Mouse (Mus musculus) kidney, postnatal 36 days (tissue): ENCODE measurements at regions not wholly inside any gene's neighbourhood (a gene's known extent, or its start where the extent isn't known, plus 50 kb on each side); places are given as distances from the start of the nearest gene placed in this dataset.
A peak's percentile ranks its signal among the peaks of the same experiment; 100 is the strongest.
"Not testable (repeated sequence)": the region's sequence is repeated elsewhere in the genome, so short reads cannot be mapped to it uniquely, and the experiment has no call there.

Source experiments
- DNase-seq, 2 experiments: peaks; one replicate each; pipeline ENCODE4 v3.0.0; 2021 to 2022; ENCODE audit warnings: mixed read lengths in 2 of 2

DNA sequence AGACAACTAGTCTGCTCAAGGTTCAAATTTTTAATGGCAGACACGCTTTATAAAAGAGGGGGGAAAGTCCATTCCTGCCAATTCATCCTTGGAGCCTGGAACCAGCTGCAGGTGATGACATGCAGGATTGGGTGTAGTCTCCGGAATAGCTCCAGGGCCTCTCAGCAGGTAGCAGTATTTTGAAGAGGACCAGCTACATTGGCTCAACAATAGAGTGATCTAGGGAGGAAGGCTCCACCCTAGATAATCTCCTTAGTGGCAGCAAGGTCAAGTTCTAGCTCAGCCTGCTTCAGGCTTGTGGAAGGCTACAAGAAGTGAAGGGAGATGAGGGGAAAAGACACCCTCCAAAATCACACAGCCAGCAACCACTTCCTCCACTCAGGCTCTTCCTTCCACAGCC, 1405.1 kb downstream of the 4930444P10Rik start:
- DNase-seq, result not testable (repeated sequence)

GRCm38 (mm10) chr1:14686172-14686571, 1407.0 kb downstream of the 4930444P10Rik start:
- no peak for DNase-seq

DNA sequence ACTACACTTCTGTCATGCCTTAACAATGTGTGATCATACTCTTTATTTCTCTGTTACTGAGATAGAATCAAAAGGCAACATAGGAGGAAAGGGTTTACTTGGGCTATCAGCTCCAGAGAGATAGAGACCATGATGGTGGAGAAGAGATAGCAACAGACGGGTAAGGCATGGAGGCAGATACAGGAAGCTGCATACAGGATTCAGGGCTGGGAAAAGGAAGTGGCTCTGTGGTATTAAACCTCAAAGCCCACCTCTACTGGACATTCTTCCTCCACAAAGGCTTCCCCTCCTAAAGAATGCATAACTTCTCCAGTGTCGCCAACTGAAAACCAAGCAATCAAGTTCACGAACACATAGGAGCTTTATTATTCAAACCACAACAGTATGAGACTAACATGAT, 1412.7 kb downstream of the 4930444P10Rik start:
- no peak for DNase-seq

DNA sequence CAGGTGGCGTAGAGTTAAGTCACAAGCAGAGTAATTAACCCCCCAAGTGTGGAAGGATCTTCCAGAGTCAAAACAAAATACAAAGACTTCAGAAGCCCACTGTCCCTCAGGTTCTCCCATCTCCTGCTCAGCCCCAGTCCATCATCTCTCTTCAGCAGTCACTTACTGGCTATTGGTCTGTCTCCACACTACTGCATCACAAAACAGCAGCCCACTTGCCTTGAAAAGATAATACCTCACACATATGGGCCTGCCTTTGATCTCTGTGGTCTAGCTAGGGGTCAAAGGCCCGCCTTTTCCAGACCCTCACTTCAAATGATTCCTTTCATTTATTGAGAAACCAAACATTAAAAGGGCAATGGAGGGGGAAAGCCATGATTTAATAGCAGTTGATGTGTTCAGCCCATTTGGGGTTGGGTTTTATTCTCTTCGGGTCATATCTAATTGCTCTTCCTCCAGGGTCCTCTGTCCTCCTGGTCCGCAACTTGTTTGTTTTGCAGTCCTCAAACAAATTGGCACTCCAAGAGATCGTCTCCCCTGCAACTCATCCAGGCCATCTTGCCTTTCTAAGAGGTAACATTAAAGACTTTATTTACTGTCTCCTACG, 1420.6 kb downstream of the 4930444P10Rik start:
- no peak for DNase-seq

DNA sequence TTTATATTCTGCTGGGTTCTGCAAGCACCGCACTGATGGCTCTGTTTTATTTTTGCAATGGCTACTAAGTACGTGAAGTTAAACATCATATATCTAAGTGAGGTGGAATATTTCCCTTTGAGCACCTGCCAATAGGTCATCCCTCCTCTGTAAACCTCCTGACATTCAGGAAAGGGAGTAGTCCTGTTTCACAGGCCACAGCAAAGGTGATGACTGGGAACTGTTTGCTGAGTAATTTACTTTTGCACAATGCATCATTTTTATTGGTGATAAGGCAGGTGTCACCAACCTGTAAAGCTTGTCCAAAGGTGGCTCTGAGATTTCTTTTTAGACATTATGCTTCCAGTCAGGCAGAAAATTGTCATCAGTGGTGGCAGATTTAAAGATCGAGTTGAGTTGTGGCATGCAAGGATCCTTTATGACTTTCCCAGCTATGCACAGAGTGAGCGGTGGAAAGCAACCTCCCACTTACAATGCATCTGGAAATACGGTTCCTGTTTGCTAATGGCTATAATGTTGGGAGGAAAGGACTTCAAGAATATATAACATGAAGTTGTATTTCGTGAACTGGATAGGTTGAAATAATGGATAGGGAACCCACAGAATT, 1430.3 kb downstream of the 4930444P10Rik start:
- no peak for DNase-seq

GRCm38 (mm10) chr1:14661854-14662253, 1431.3 kb downstream of the 4930444P10Rik start:
- DNase-seq, result no peak

DNA sequence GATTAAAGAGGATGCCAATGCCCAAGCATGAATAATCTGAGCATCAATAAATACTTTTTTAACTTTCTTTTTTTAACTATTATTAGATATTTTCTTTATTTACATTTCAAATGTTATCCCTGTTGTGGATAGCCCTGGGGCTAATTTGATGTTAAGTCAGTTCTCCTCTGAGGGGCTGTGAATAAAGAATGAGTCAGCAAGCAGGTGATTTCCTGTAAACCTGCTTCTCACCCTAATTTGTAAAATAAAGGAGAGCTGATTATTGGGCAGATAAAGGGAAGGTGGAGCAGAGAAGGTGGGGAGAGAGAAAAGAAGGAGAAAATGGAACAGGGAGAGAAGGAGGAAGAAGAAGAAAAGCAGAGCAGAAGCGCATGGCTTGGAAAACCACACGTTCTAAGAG, 1442.8 kb downstream of the 4930444P10Rik start:
- DNase-seq, result no peak

DNA sequence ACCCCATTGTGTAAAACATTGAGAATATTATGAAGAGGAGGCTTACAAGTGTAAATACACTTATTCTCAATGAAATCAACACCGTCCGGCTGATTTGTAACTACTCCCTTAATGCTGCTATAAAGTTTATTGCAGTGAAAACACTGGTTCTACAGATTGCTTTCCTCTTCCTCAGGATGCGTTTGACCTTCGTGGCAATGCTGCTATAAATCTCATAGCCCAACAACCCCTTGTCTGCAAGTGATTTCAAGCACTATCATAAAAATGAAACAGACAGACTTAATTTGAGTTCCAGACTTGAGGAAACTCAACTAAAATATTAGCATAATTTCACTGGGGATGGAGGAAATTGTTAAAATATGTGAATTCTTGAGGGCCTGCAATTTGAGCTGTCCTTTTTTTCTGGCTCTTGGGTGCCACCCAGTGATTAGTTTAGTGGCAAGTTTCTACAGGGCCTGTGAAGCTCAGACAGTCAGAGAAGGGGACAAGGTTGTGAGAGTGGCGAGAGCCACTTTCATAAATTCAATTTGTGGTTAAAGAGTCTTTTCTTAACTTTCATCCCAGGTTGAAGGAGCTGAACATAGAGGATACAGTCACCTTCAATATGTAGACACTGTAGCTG, 1457.4 kb downstream of the 4930444P10Rik start:
- peak in 1 of 2 experiments; percentile 36 for DNase-seq

GRCm38 (mm10) chr1:14631994-14632393, 1461.1 kb downstream of the 4930444P10Rik start:
- DNase-seq, result no peak

GRCm38 (mm10) chr1:14627204-14627603, 1465.9 kb downstream of the 4930444P10Rik start:
- no peak for DNase-seq

DNA sequence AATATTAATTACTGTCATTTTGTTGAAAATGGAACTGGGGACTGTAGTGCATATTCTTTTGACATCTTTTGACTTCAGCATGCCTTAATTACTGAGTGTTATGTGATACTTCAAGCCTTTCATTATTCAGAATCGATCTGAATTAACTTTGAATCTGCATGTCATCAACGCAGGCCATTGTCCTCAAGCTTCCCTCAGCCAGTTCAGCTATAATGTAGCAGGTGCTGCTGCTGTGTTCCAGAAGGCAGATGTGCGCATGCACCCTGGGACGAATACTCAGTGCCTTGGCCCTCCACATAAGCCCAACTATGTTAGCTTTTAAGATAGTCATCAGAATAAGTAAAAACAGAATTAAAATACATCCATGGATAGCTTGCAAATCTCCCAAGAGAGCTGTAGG, 1466.4 kb downstream of the 4930444P10Rik start:
- no peak for DNase-seq

DNA sequence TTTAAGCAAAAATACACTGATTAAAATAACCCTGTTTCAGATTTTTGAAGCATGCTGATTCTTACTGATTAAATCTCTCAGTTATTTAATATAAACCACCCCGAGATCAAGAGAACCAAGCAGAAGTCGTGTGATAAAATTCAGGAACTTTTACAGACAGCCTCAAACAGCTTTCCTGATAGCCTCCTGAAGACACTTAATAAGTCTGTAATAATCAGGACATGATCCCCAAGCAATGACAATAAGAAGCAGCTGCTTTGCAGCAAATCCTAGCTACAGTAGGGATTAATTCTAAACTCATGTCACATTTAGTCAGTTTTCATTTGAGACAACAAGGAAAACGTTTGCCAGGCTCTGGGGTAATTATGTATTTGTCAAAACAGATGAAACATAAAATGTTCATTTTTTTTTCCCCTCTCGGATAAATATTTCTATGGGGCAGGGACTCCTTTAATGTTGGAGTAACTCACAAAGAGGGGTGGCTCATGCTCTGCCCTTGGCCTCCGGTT, 1472.1 kb downstream of the 4930444P10Rik start:
- DNase-seq, result no peak

GRCm38 (mm10) chr1:14613232-14613894, 1479.8 kb downstream of the 4930444P10Rik start:
- DNase-seq, result no peak

- DNase-seq, result no peak
These were observed 1484.1 kb downstream of the 4930444P10Rik start for GRCm38 (mm10) chr1:14609054-14609453.

- DNase-seq, result no peak
These were observed 1497.2 kb downstream of the 4930444P10Rik start for GRCm38 (mm10) chr1:14595961-14596360.

GRCm38 (mm10) chr1:14589905-14590304, 1503.2 kb downstream of the 4930444P10Rik start:
- DNase-seq, result no peak

DNA sequence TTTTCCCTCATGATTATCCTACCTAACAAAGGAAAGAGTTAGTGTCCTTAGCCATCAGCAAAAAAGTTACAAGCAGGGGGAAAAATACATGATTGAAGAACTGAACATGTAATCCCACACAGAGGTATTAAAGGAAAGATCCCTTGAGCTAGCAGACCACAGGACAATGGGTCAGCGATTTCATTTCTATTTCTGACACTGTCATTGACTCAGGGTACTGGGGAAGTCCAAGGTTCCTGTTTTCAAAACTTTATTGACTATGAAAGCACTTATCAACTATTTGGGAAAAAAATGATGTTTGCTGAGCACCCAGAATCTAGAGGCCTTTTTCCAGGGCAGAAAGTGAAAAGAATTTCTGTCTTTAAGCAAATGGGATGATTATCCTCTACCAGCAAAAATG, 1513.7 kb downstream of the 4930444P10Rik start:
- no peak for DNase-seq

GRCm38 (mm10) chr1:14576263-14576662, 1516.9 kb downstream of the 4930444P10Rik start:
- DNase-seq, result no peak

DNA sequence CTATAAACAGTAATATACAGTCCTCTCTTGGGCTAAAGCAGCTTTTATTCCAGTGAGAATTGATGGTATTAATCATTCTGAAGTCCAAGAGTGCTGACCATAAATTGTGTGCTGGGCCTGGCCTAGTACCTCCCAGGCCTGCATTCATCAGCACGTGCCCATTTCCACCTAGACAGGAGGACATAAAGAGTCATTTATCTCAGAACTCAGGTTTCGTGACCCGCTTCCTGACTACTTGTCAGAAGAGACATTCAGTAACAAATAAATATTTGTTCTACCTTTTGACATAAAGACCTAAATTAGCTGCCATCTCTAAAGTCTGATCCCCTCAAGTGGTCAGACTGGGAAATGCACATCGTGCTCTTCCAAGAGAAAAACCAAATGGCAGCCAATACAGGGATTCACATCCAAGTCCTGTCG, 1522.6 kb downstream of the 4930444P10Rik start:
- DNase-seq, result peak in 1 of 2 experiments; percentile 31

DNA sequence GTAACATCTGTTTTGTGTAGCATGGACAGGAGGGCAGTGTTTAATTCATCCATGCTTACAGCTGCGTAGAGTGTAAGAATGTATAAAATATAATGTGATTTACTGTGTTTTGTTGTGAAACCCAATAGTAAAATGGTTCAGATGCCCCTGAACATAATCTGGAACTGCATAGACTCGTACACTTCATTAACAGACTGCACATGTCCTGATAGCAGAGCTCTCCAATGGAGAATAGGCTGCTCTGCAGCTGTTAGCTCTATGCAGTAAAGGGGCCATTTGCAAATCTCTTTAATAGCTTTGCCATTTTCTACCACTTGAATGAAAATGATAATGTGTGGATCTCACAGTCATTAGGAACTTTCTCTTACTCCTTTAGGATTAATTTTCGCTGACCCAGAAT, 1523.0 kb downstream of the 4930444P10Rik start:
- DNase-seq, result no peak

DNA sequence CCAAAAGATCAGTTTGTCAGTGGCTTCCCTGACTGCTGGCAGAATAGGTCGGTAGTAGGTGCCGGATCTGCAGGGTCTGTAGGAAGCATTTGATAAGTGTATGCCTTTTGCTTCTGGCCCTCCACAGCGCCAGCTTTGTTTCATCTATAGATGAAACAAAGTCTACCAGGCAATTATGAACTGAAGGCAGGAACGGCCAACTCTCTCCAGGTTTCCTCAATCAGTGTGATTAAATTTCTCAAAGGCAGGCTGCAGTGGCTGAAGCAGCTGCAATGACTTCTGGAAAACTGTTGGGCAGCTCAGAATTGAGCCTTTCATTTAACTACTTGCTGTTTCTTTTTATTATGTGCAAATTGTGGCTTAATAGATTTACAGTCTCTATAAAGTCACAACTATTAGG, 1526.1 kb downstream of the 4930444P10Rik start:
- DNase-seq, result no peak

GRCm38 (mm10) chr1:14566386-14566785, 1526.7 kb downstream of the 4930444P10Rik start:
- DNase-seq, result no peak
